Mouse (Mus musculus) midbrain, postnatal 0 days (tissue): ENCODE results near the gene Hebp1. TPM values are rescaled to one million over a fixed set of nuclear protein-coding genes. Genes with fewer than 3 reads are reported as not detected.
A peak's percentile ranks its signal among the peaks of the same experiment; 100 is the strongest.

Experiments
- ATAC-seq: fragments of 200-750 bp; cut with Nextera tagmentation; 2 replicates; pipeline ENCODE4 v1.8.0; 2017; ENCODE audit warnings: moderate number of reproducible peaks, mild to moderate bottlenecking, moderate TSS enrichment, moderate library complexity; ENCODE audit not compliant: low FRiP score
- DNase-seq: peaks from one replicate; pipeline ENCODE4 v3.0.0-alpha.2; 2015; ENCODE audit warnings: low spot score
- H3K27ac ChIP-seq: fragments of 300-500 bp; sonication (generic); 2 replicates; pipeline ENCODE4 v1.5.1; 2014; ENCODE audit warnings: low read depth, mild to moderate bottlenecking, low read length, mixed read lengths
- H3K27me3 ChIP-seq: fragments of 300-500 bp; sonication (generic); 2 replicates; pipeline ENCODE4 v1.6.1; 2014; ENCODE audit warnings: low read length, control low read depth, mixed read lengths; ENCODE audit not compliant: insufficient read depth
- H3K36me3 ChIP-seq: fragments of 300-500 bp; sonication (generic); 2 replicates; pipeline ENCODE4 v1.6.1; 2014; ENCODE audit warnings: low read length, control low read depth, mixed read lengths; ENCODE audit not compliant: insufficient read depth
- H3K4me1 ChIP-seq: fragments of 300-500 bp; sonication (generic); 2 replicates; pipeline ENCODE4 v1.6.1; 2014; ENCODE audit warnings: mild to moderate bottlenecking, control low read depth, antibody characterized with exemption, low read length, mixed read lengths; ENCODE audit not compliant: insufficient read depth
- H3K4me2 ChIP-seq: fragments of 300-500 bp; sonication (generic); 2 replicates; pipeline ENCODE4 v1.6.1; 2014; ENCODE audit warnings: low read depth, mild to moderate bottlenecking, low read length, mixed read lengths; ENCODE audit not compliant: poor library complexity, severe bottlenecking
- H3K4me3 ChIP-seq: fragments of 300-500 bp; sonication (generic); 2 replicates; pipeline ENCODE4 v1.5.1; 2014; ENCODE audit warnings: low read depth, mild to moderate bottlenecking, low read length, moderate library complexity
- H3K9ac ChIP-seq: fragments of 300-500 bp; sonication (generic); replicated peaks from 2 replicates; pipeline ENCODE4 v1.6.1; 2014; ENCODE audit warnings: mild to moderate bottlenecking, low read length, moderate library complexity, mixed read lengths; ENCODE audit not compliant: poor library complexity, severe bottlenecking
- H3K9me3 ChIP-seq: fragments of 300-500 bp; sonication (generic); 2 replicates; pipeline ENCODE4 v1.6.1; 2016; ENCODE audit warnings: low read length, control low read depth
- CTCF ChIP-seq: IDR thresholded peaks from 2 replicates; pipeline ENCODE4 v1.5.1; 2016; ENCODE audit warnings: antibody characterized with exemption, mild to moderate bottlenecking
- WGBS: fragments of 180-500 bp; shearing (Covaris S2); extraction: QIAGEN DNeasy Blood & Tissue Kit; methylation state at CpG from one replicate; pipeline ENCODE4 v1.1.7; 2014; 5-methylcytosine and 5-hydroxymethylcytosine counted together
- polyA plus RNA-seq: library from polyadenylated mRNA; unstranded; fragments of >200 nt; fragmentation: Nextera tagmentation; extraction: Ambion mirVana; gene quantifications from 2 replicates; pipeline ENCODE4 v1.2.1, GENCODE M21; 2015
- total RNA-seq: library from RNA; depleted of rRNA; stranded (reverse); fragments of >200 nt; gene quantifications from 2 replicates; pipeline ENCODE4 v1.2.3, GENCODE M21; 2014

Hebp1 gene
- total and polyA plus RNA-seq, 2 experiments from 2014 or later: 8.7 to 8.9 TPM

GRCm38 (mm10) chr6:135157496-135157895 is 40.3 kb downstream of the Hebp1 start:
- WGBS: 80% methylated on average over 4 of the region's 4 CpGs
- DNase-seq (no peak), ATAC-seq (no peak)
- no peak for TF ChIP-seq CTCF
- H3K9ac ChIP-seq: no peak overlapping the region
- no peaks in the 10 kb centered on the region for H3K4me1 ChIP-seq
- no peaks in the 10 kb centered on the region for H3K27me3 ChIP-seq
- no peak overlapping the region for H3K4me2 ChIP-seq
- no peaks in the 10 kb centered on the region for H3K36me3 ChIP-seq
- H3K27ac ChIP-seq: no peak overlapping the region
- no peak overlapping the region for H3K4me3 ChIP-seq
- H3K9me3 ChIP-seq: no peaks in the 10 kb centered on the region

GRCm38 (mm10) chr6:135156597-135156996 is 41.2 kb downstream of the Hebp1 start:
- ATAC-seq (no peak), DNase-seq (no peak)
- Histone ChIP-seq H3K27me3 (no peaks in the 10 kb centered on the region), H3K9ac (no peak overlapping the region), H3K4me2 (no peak overlapping the region), H3K27ac (no peak overlapping the region), H3K9me3 (no peaks in the 10 kb centered on the region), H3K36me3 (no peaks in the 10 kb centered on the region), H3K4me3 (no peak overlapping the region), H3K4me1 (no peaks in the 10 kb centered on the region)
- no peak for TF ChIP-seq CTCF
- 82% methylated on average over 8 of the region's 8 CpGs for WGBS

GRCm38 (mm10) chr6:135153719-135154118 is 44.1 kb downstream of the Hebp1 start:
- Histone ChIP-seq H3K4me2 (no peak overlapping the region), H3K9ac (no peak overlapping the region), H3K4me1 (no peaks in the 10 kb centered on the region), H3K36me3 (no peaks in the 10 kb centered on the region), H3K27me3 (no peaks in the 10 kb centered on the region), H3K4me3 (no peak overlapping the region), H3K27ac (no peak overlapping the region), H3K9me3 (no peaks in the 10 kb centered on the region)
- no peak for TF ChIP-seq CTCF
- DNase-seq: no peak
- 76% methylated on average over 5 of the region's 5 CpGs for WGBS
- ATAC-seq: no peak

GRCm38 (mm10) chr6:135150311-135150710 is 47.5 kb downstream of the Hebp1 start:
- WGBS: 33% methylated on average over 5 of the region's 5 CpGs
- Histone ChIP-seq H3K4me3 (no peak overlapping the region), H3K4me2 (no peak overlapping the region), H3K4me1 (no peaks in the 10 kb centered on the region), H3K9me3 (no peaks in the 10 kb centered on the region), H3K27me3 (no peaks in the 10 kb centered on the region), H3K27ac (no peak overlapping the region), H3K9ac (no peak overlapping the region), H3K36me3 (no peaks in the 10 kb centered on the region)
- TF ChIP-seq CTCF: peak; percentile 65
- ATAC-seq (no peak), DNase-seq (peak; percentile 46)

- DNase-seq (no peak), ATAC-seq (no peak)
- no peak; the same call in 1 of the 2 replicates for TF ChIP-seq CTCF
- no peaks in the 10 kb centered on the region for H3K36me3 ChIP-seq
- H3K9ac ChIP-seq: no peak overlapping the region
- WGBS: 77% methylated on average over 4 of the region's 4 CpGs
- no peak overlapping the region for H3K4me2 ChIP-seq
- no peaks in the 10 kb centered on the region for H3K27me3 ChIP-seq
- no peaks in the 10 kb centered on the region for H3K9me3 ChIP-seq
- H3K4me1 ChIP-seq: no peaks in the 10 kb centered on the region
- H3K4me3 ChIP-seq: no peak overlapping the region
- no peak overlapping the region for H3K27ac ChIP-seq
These were observed 48.1 kb downstream of the Hebp1 start for GRCm38 (mm10) chr6:135149722-135150121.

- WGBS: 82% methylated on average over 4 of the region's 4 CpGs
- no peak overlapping the region for H3K4me3 ChIP-seq
- no peaks in the 10 kb centered on the region for H3K27me3 ChIP-seq
- H3K36me3 ChIP-seq: no peaks in the 10 kb centered on the region
- H3K4me2 ChIP-seq: no peak overlapping the region
- TF ChIP-seq CTCF: no peak
- DNase-seq (no peak), ATAC-seq (no peak)
- no peaks in the 10 kb centered on the region for H3K4me1 ChIP-seq
- H3K9me3 ChIP-seq: no peaks in the 10 kb centered on the region
- no peak overlapping the region for H3K9ac ChIP-seq
- no peak overlapping the region for H3K27ac ChIP-seq
These were observed 48.6 kb downstream of the Hebp1 start for GRCm38 (mm10) chr6:135149175-135149574.
